Mouse (Mus musculus) MEL (cell line): Measurements from ENCODE around the gene Mgp.

Experiments used
- BHLHE40 ChIP-seq: IDR thresholded peaks from 2 replicates; pipeline ENCODE4 v1.6.1; 2012; ENCODE audit warnings: low read depth, mild to moderate bottlenecking, inconsistent platforms, low read length, improper control_type of control experiment, borderline replicate concordance
- CHD2 ChIP-seq: IDR thresholded peaks from 2 replicates; pipeline ENCODE4 v1.6.1; 2011; ENCODE audit warnings: low read length, improper control_type of control experiment
- CTCF ChIP-seq, 3 experiments: IDR thresholded peaks in 2 of 3; conservative IDR thresholded peaks in 1 of 3; 2 replicates each; pipeline ENCODE4 v1.5.1; 2011 to 2012; ENCODE audit warnings: low read length in 3 of 3, low read depth in 2 of 3, mild to moderate bottlenecking in 2 of 3, improper control_type of control experiment in 1 of 3, inconsistent platforms in 1 of 3, mixed read lengths in 1 of 3, moderate library complexity in 1 of 3; ENCODE audit not compliant: control insufficient read depth in 1 of 3, insufficient read depth in 1 of 3, poor library complexity in 1 of 3, severe bottlenecking in 1 of 3
- GABPA ChIP-seq: IDR thresholded peaks from 2 replicates; pipeline ENCODE4 v1.6.1; 2012; ENCODE audit warnings: low read depth, mild to moderate bottlenecking, inconsistent platforms, low read length, improper control_type of control experiment, moderate library complexity
- JUND ChIP-seq: IDR thresholded peaks from 2 replicates; pipeline ENCODE4 v1.6.1; 2011; ENCODE audit warnings: low read depth, mild to moderate bottlenecking, improper control_type of control experiment, low read length
- KAT2A ChIP-seq: conservative IDR thresholded peaks from 2 replicates; pipeline ENCODE4 v1.6.1; 2012; ENCODE audit warnings: low read depth, low read length, improper control_type of control experiment, inconsistent platforms
- MAZ ChIP-seq: IDR thresholded peaks from 2 replicates; pipeline ENCODE4 v1.6.1; 2012; ENCODE audit warnings: low read depth, mild to moderate bottlenecking, inconsistent platforms, low read length, improper control_type of control experiment
- NELFE ChIP-seq: IDR thresholded peaks from 2 replicates; pipeline ENCODE4 v1.6.1; 2011; ENCODE audit warnings: low read depth, low read length, improper control_type of control experiment
- POLR2A ChIP-seq, 2 experiments: IDR thresholded peaks; 2 replicates each; pipeline ENCODE4 v1.6.1; 2011 to 2012; ENCODE audit warnings: low read length in 2 of 2, mild to moderate bottlenecking in 2 of 2, control low read depth in 1 of 2, improper control_type of control experiment in 1 of 2, low read depth in 1 of 2, moderate library complexity in 1 of 2; ENCODE audit not compliant: control insufficient read depth in 1 of 2, insufficient read depth in 1 of 2, poor library complexity in 1 of 2
- SMC3 ChIP-seq: IDR thresholded peaks from 2 replicates; pipeline ENCODE4 v1.6.1; 2011; ENCODE audit warnings: low read depth, low read length, improper control_type of control experiment
- TCF12 ChIP-seq: IDR thresholded peaks from 2 replicates; pipeline ENCODE4 v1.6.1; 2014; ENCODE audit warnings: low read depth, mild to moderate bottlenecking, inconsistent platforms, low read length, improper control_type of control experiment, moderate library complexity
- UBTF ChIP-seq: IDR thresholded peaks from 2 replicates; pipeline ENCODE4 v1.6.1; 2012; ENCODE audit warnings: low read depth, mild to moderate bottlenecking, inconsistent platforms, low read length, improper control_type of control experiment, moderate library complexity, borderline replicate concordance; ENCODE audit not compliant: insufficient read depth
- USF1 ChIP-seq: IDR thresholded peaks from 2 replicates; pipeline ENCODE4 v1.6.1; 2014; ENCODE audit warnings: low read depth, mild to moderate bottlenecking, inconsistent platforms, low read length, improper control_type of control experiment, moderate library complexity
- ZMIZ1 ChIP-seq: IDR thresholded peaks from 2 replicates; pipeline ENCODE4 v1.6.1; 2012; ENCODE audit warnings: low read depth, mild to moderate bottlenecking, inconsistent platforms, low read length, improper control_type of control experiment, moderate library complexity

DNA sequence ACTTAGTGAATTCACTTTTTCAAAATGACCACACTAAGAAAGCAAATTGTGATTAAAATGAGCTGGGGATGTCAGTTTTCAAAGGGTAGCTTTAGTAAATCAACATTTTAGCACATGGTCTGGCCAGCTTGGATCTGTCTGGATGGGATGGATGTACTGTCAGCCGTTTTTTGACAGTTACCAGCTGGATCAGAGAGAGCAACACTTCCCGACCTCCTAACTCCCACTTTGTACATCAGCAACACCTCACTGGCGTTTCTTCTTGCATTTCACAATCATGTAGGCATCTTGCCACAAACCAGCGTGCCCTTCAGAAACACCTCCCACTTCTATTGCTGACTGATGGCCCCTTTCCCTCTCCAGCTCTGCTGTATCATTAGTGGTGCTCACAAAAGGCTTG is 22.6 kb upstream of the Mgp start:
- TF ChIP-seq TCF12 (no peak), CTCF (IDR thresholded peaks at IDR 0.05 in 2 of 3, conservative IDR thresholded peaks at IDR 0.05 in 1 of 3; ENCODE audit: control insufficient read depth in 1 of 3, insufficient read depth in 1 of 3, low read depth in 2 of 3, low read length in 3 of 3, poor library complexity in 1 of 3, severe bottlenecking in 1 of 3) (no peak), MAZ (no peak), GABPA (no peak), SMC3 (no peak), POLR2A (IDR thresholded peaks at IDR 0.05; ENCODE audit: control insufficient read depth in 1 of 2, insufficient read depth in 1 of 2, low read depth in 1 of 2, low read length in 2 of 2, poor library complexity in 1 of 2) (no peak), NELFE (no peak), CHD2 (no peak), BHLHE40 (no peak), USF1 (no peak), UBTF (no peak), ZMIZ1 (no peak), JUND (no peak), KAT2A (no peak)
